Mouse (Mus musculus): ENCODE measurements around the gene Lhfpl5. TPM values are rescaled to one million over a fixed set of nuclear protein-coding genes. Genes with fewer than 3 reads are reported as not detected.

Lhfpl5 gene
- polyA plus RNA-seq, 3 experiments from 2014 or later, result 1.0 to 2.0 (median 1.9) TPM

- ATAC-seq, result no peak
Measured at GRCm38 (mm10) chr17:28572941-28573340, 2.5 kb upstream of the Lhfpl5 start.

- no peak for ATAC-seq
Measured at GRCm38 (mm10) chr17:28580396-28580795, 5.0 kb downstream of the Lhfpl5 start.

- ATAC-seq, result no peak
Measured at GRCm38 (mm10) chr17:28581056-28581455, 5.6 kb downstream of the Lhfpl5 start.

GRCm38 (mm10) chr17:28586509-28586908 lies 11.1 kb downstream of the Lhfpl5 start:
- ATAC-seq, result no peak

GRCm38 (mm10) chr17:28588591-28588990 lies 13.2 kb downstream of the Lhfpl5 start:
- no peak for ATAC-seq

GRCm38 (mm10) chr17:28590596-28590995 lies 15.2 kb downstream of the Lhfpl5 start:
- no peak for ATAC-seq

- ATAC-seq, result no peak
Measured at GRCm38 (mm10) chr17:28591476-28591875, 16.0 kb downstream of the Lhfpl5 start.

GRCm38 (mm10) chr17:28592998-28593397 lies 17.6 kb downstream of the Lhfpl5 start:
- ATAC-seq, result no peak

GRCm38 (mm10) chr17:28593965-28594364 lies 18.5 kb downstream of the Lhfpl5 start:
- ATAC-seq, result no peak

GRCm38 (mm10) chr17:28600780-28601179 lies 25.3 kb downstream of the Lhfpl5 start:
- peak; percentile 50 for ATAC-seq

- ATAC-seq, result no peak
Measured at GRCm38 (mm10) chr17:28601557-28602250, 26.3 kb downstream of the Lhfpl5 start.

- no peak for ATAC-seq
Measured at GRCm38 (mm10) chr17:28609543-28609942, 34.1 kb downstream of the Lhfpl5 start.

GRCm38 (mm10) chr17:28612603-28613002 lies 37.2 kb downstream of the Lhfpl5 start:
- peak; percentile 94 for ATAC-seq

- no peak for ATAC-seq
Measured at GRCm38 (mm10) chr17:28613096-28613495, 37.7 kb downstream of the Lhfpl5 start.

GRCm38 (mm10) chr17:28615332-28615731 lies 39.9 kb downstream of the Lhfpl5 start:
- no peak for ATAC-seq

GRCm38 (mm10) chr17:28617636-28618035 lies 42.2 kb downstream of the Lhfpl5 start:
- no peak for ATAC-seq

GRCm38 (mm10) chr17:28618124-28618523 lies 42.7 kb downstream of the Lhfpl5 start:
- ATAC-seq, result no peak

GRCm38 (mm10) chr17:28618775-28619174 lies 43.3 kb downstream of the Lhfpl5 start:
- ATAC-seq, result no peak

- peak; percentile 51 for ATAC-seq
Measured at GRCm38 (mm10) chr17:28621381-28622299, 46.2 kb downstream of the Lhfpl5 start.

GRCm38 (mm10) chr17:28622300-28622759 lies 46.9 kb downstream of the Lhfpl5 start, which contains the start of gene Srpk1:
Gene Srpk1 (minus strand): TSS chr17:28622709.
- ATAC-seq, result peak; percentile 77

- no peak for ATAC-seq
Measured at GRCm38 (mm10) chr17:28624841-28625240, 49.4 kb downstream of the Lhfpl5 start.

- ATAC-seq, result no peak
Measured at GRCm38 (mm10) chr17:28625327-28625726, 49.9 kb downstream of the Lhfpl5 start.

GRCm38 (mm10) chr17:28626937-28627336 lies 51.5 kb downstream of the Lhfpl5 start:
- no peak for ATAC-seq

Measured in inflammation-experienced regulatory T-cells, adult 6 months (primary cell).